24 mouse cellular contexts compared by ENCODE assay signal in genomic region chr12:104450257-104450656, GRCm38 (mm10). TPM values are rescaled to one million over a fixed set of nuclear protein-coding genes. Genes with fewer than 3 reads are reported as not detected.
DNase-seq lines count a peak whose midpoint lies in the region; ATAC-seq and TF ChIP-seq lines count a peak whose summit lies in the region.
"Had no signal": no experiment of that assay in that cellular context is flagged by ENCODE, and none has a peak within 500 bp of the region (broad histone marks: within the 10 kb centered on the region; RNA-seq: fewer than 3 reads in every experiment).

No protein-coding gene starts in this region.

- H3K4me2 ChIP-seq in heart, embryonic 12.5 days = no peak overlapping the region
- no peak overlapping the region for H3K4me2 ChIP-seq in stomach, embryonic 16.5 days (ENCODE audit: low read depth, low read length)
- H3K4me2 ChIP-seq in stomach, postnatal 0 days (replicated peaks; ENCODE audit: low read depth) = no peak overlapping the region
- H3K4me2 ChIP-seq: forebrain, embryonic 15.5 days; heart, embryonic 15.5 days; hindbrain, embryonic 13.5 days had no signal

- peak; percentile 25 for DNase-seq in gastrocnemius, adult 2 months
- no peak for DNase-seq in gastrocnemius, postnatal 14 days
- DNase-seq in heart, adult 9 months (ENCODE audit: low spot score in 2 of 2) = peak; percentile 21 to 23
- DNase-seq in stomach, postnatal 0 days (ENCODE audit: low spot score) = no peak
- DNase-seq in layer of hippocampus, adult 2 months (ENCODE audit: low spot score in 2 of 2) = no peak
- DNase-seq: adrenal gland, postnatal 10 days; cerebellum, adult 11 months; cerebellum, adult 8-10 months; cerebellum, postnatal 14 days; embryo, embryonic 11 days; gastrocnemius, postnatal 10 days; kidney, adult 11 months had no signal

- WGBS in heart, embryonic 12.5 days = 62% methylated on average over 10 of the region's 10 CpGs
- 53% methylated on average over 10 of the region's 10 CpGs for WGBS in stomach, embryonic 16.5 days
- 51% methylated on average over 10 of the region's 10 CpGs for WGBS in stomach, postnatal 0 days

- H3K27ac ChIP-seq in gastrocnemius, adult 2 months = no peak overlapping the region
- H3K27ac ChIP-seq in heart, embryonic 12.5 days (ENCODE audit: poor library complexity, severe bottlenecking) = no peak overlapping the region
- no peak overlapping the region for H3K27ac ChIP-seq in stomach, embryonic 16.5 days (ENCODE audit: low read length)
- no peak overlapping the region for H3K27ac ChIP-seq in stomach, postnatal 0 days (replicated peaks)
- H3K27ac ChIP-seq in layer of hippocampus, adult 2 months = no peak overlapping the region
- H3K27ac ChIP-seq: forebrain, embryonic 15.5 days; heart, embryonic 15.5 days; hindbrain, embryonic 13.5 days; hindbrain, postnatal 0 days had no signal

- H3K4me3 ChIP-seq in gastrocnemius, adult 2 months = no peak overlapping the region
- no peak overlapping the region for H3K4me3 ChIP-seq in heart, embryonic 12.5 days
- H3K4me3 ChIP-seq in stomach, embryonic 16.5 days (replicated peaks; ENCODE audit: low read length) = no peak overlapping the region
- no peak overlapping the region for H3K4me3 ChIP-seq in stomach, postnatal 0 days (ENCODE audit: low read depth, low read length)
- H3K4me3 ChIP-seq in layer of hippocampus, adult 2 months = no peak overlapping the region
- H3K4me3 ChIP-seq: forebrain, embryonic 15.5 days; heart, embryonic 15.5 days; hindbrain, embryonic 13.5 days had no signal

- H3K4me1 ChIP-seq in heart, embryonic 12.5 days (replicated peaks) = no peaks in the 10 kb centered on the region
- no peaks in the 10 kb centered on the region for H3K4me1 ChIP-seq in stomach, embryonic 16.5 days (ENCODE audit: control insufficient read depth, insufficient read depth, low read length)
- no peaks in the 10 kb centered on the region for H3K4me1 ChIP-seq in stomach, postnatal 0 days (replicated peaks; ENCODE audit: control insufficient read depth, insufficient read depth)
- H3K4me1 ChIP-seq: forebrain, embryonic 15.5 days; heart, embryonic 15.5 days; hindbrain, embryonic 13.5 days had no signal

- TF ChIP-seq CTCF in gastrocnemius, adult 2 months (IDR thresholded peaks at IDR 0.05) = no peak
- TF ChIP-seq CTCF in stomach, postnatal 0 days (IDR thresholded peaks at IDR 0.05; ENCODE audit: low read depth) = no peak
- TF ChIP-seq CTCF in layer of hippocampus, adult 2 months (conservative IDR thresholded peaks at IDR 0.05) = no peak

- no peak for ATAC-seq in heart, embryonic 12.5 days (ENCODE audit: insufficient number of reproducible peaks, low FRiP score)
- ATAC-seq in stomach, embryonic 16.5 days (ENCODE audit: insufficient read depth, low FRiP score) = 0 out of 2 replicates have a peak, but pooled peaks have one; percentile 18
- ATAC-seq in stomach, postnatal 0 days (ENCODE audit: low FRiP score, low TSS enrichment) = no peak
- ATAC-seq: forebrain, embryonic 15.5 days; hindbrain, postnatal 0 days had no signal

- intact Hi-C loops in gastrocnemius, adult 2 months (cut with DNase I) = no loop called here
- intact Hi-C loops in gastrocnemius, postnatal 14 days (cut with DNase I; ENCODE audit: low total_unique reads) = no loop called here

- H3K36me3 ChIP-seq in heart, embryonic 12.5 days = no peaks in the 10 kb centered on the region
- H3K36me3 ChIP-seq in stomach, embryonic 16.5 days (ENCODE audit: control insufficient read depth, insufficient read depth, low read length) = no peaks in the 10 kb centered on the region
- no peaks in the 10 kb centered on the region for H3K36me3 ChIP-seq in stomach, postnatal 0 days (ENCODE audit: control insufficient read depth, insufficient read depth, low read length)
- H3K36me3 ChIP-seq: forebrain, embryonic 15.5 days; heart, embryonic 15.5 days; hindbrain, embryonic 13.5 days had no signal

- TF ChIP-seq EP300 in stomach, postnatal 0 days (optimal IDR thresholded peaks at IDR 0.05) = no peak

- no peaks in the 10 kb centered on the region for H3K9me3 ChIP-seq in heart, embryonic 12.5 days (replicated peaks)
- no peaks in the 10 kb centered on the region for H3K9me3 ChIP-seq in stomach, embryonic 16.5 days (replicated peaks; ENCODE audit: control insufficient read depth, low read length)
- no peaks in the 10 kb centered on the region for H3K9me3 ChIP-seq in stomach, postnatal 0 days (ENCODE audit: control insufficient read depth, low read length)
- H3K9me3 ChIP-seq: forebrain, embryonic 15.5 days; heart, embryonic 15.5 days; hindbrain, embryonic 13.5 days had no signal

- H3K27me3 ChIP-seq in heart, embryonic 12.5 days (replicated peaks) = peaks cover 23% of the 10 kb centered on the region; the same call in 1 of the 2 replicates
- H3K27me3 ChIP-seq in stomach, embryonic 16.5 days (ENCODE audit: control insufficient read depth, insufficient read depth, low read length) = no peaks in the 10 kb centered on the region
- no peaks in the 10 kb centered on the region for H3K27me3 ChIP-seq in stomach, postnatal 0 days (ENCODE audit: control insufficient read depth, insufficient read depth, low read length)
- H3K27me3 ChIP-seq: forebrain, embryonic 15.5 days had no signal

- no peak overlapping the region for H3K9ac ChIP-seq in heart, embryonic 12.5 days
- H3K9ac ChIP-seq in stomach, embryonic 16.5 days (ENCODE audit: low read length) = no peak overlapping the region
- no peak overlapping the region for H3K9ac ChIP-seq in stomach, postnatal 0 days (ENCODE audit: low read length)
- H3K9ac ChIP-seq: forebrain, embryonic 15.5 days; heart, embryonic 15.5 days; hindbrain, embryonic 13.5 days had no signal

RNA-seq across cellular contexts. Expression of gene Gsc, which starts 22.9 kb away (rescaled TPM):
- under 1 TPM in 1 of 2 experiments, not detected in 1; 0.42 TPM for total RNA-seq in gastrocnemius, adult 2 months (2021)
- total RNA-seq in gastrocnemius, postnatal 14 days (2021) = under 1 TPM; 0.16 to 0.29 TPM
- 0.30 and 0.31 TPM in 2 replicates for polyA plus RNA-seq in heart, embryonic 12.5 days (2016; fragmentation: Nextera tagmentation; extraction: Ambion mirVana)
- polyA plus RNA-seq in stomach, embryonic 16.5 days (2015; fragmentation: Nextera tagmentation; extraction: Ambion mirVana) = 0.62 TPM in 1 of 2 replicates, not detected in the other
- 0.38 and 0.46 TPM in 2 replicates for polyA plus RNA-seq in stomach, postnatal 0 days (2015; fragmentation: Nextera tagmentation; extraction: Ambion mirVana)
- total RNA-seq in layer of hippocampus, adult 2 months (2021) = not detected
- total RNA-seq: common myeloid progenitor, adult 5-6 weeks; hematopoietic stem cell, adult 5-6 weeks; hindbrain, postnatal 0 days; MEL had no signal
- polyA plus RNA-seq: C2C12; hindbrain, embryonic 13.5 days; hindbrain, postnatal 0 days had no signal

RNA-seq across cellular contexts. Expression of gene Serpina3n, which starts 43.7 kb away (rescaled TPM):
- 1 to 10 TPM; 4.2 to 4.5 TPM for total RNA-seq in gastrocnemius, adult 2 months (2021)
- 1 to 10 TPM; 1.5 to 2.5 TPM for total RNA-seq in gastrocnemius, postnatal 14 days (2021)
- polyA plus RNA-seq in heart, embryonic 12.5 days (2016; fragmentation: Nextera tagmentation; extraction: Ambion mirVana) = 0.39 TPM in 1 of 2 replicates, not detected in the other
- 0.06 TPM in 1 of 2 replicates, not detected in the other for polyA plus RNA-seq in stomach, embryonic 16.5 days (2015; fragmentation: Nextera tagmentation; extraction: Ambion mirVana)
- 0.53 and 1.6 TPM in 2 replicates for polyA plus RNA-seq in stomach, postnatal 0 days (2015; fragmentation: Nextera tagmentation; extraction: Ambion mirVana)
- 10 to 100 TPM; 79.6 to 81.5 TPM for total RNA-seq in layer of hippocampus, adult 2 months (2021)
- total RNA-seq: common myeloid progenitor, adult 5-6 weeks; hematopoietic stem cell, adult 5-6 weeks; MEL had no signal
- polyA plus RNA-seq: C2C12; forebrain, embryonic 11.5 days; forebrain, embryonic 15.5 days; intestine, embryonic 14.5 days had no signal

Comparison
In these comparisons a context has a peak if more than half of its experiments do, and no peak if none do; other contexts are left out.
1. DNase-seq: peak in gastrocnemius, adult 2 months (single experiment) and heart, adult 9 months (2 of 2); none in gastrocnemius, postnatal 14 days (single experiment), stomach, postnatal 0 days (single experiment) and layer of hippocampus, adult 2 months (0 of 2).
2. RNA of gene Serpina3n, which starts 43.7 kb away (total RNA-seq): 79.6 to 81.5 TPM in layer of hippocampus, adult 2 months; 4.2 to 4.5 TPM in gastrocnemius, adult 2 months and 1.5 to 2.5 TPM in gastrocnemius, postnatal 14 days; every median in the first group is over 10 times any median in the second.